Mouse (Mus musculus) T-helper 17 cell (primary cell): Measurements from ENCODE around the gene Ell.

Source experiments
- in situ Hi-C, 2 experiments: fragments of 300-600 bp; cut with MboI, MseI; formaldehyde crosslinking; loops; 1 replicate in 1 of 2; 2 replicates in 1 of 2; pipeline ENCODE4 v1.15.1; 2025; ENCODE audit warnings: high pct_unique_total_duplicates in 2 of 2

The Ell gene

DNA sequence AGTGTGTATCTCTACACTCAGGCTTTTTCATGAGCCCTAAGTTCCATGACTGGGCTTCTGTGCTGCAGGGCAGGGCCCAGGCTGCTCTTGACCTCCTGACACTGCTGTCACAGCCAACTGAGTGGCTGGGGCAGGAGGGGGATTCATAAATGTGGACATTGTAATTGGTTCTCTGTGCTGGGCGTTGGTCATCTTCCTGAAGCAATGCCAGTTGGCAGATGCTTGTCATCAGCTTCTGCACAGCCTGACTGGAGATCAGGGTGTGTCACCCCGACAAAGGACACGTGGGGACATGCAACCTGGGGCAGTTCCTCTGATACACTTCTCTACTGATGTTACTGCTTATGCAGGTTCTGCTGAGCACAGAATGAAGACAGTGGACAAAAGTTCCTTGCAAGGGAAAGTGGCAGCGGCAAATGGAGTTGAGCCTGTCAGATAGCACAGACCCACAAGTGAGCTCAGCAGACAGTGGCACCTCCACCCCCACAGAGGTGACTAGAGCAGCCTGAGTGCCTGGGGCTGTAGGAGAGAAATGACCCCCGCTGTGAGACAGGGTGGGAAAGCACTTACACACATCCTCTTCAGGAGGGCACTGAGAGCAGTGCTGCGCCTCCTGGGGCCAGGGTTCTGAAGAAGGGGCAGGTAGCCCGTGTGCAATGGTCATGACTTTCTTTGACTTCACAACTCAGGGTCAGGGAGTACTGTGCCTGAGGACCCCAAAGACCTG is 22.7 kb downstream of the Ell start:
- in situ Hi-C loops, result loop anchor here in 1 of 2 experiments (5.0 kb wide), 1 partner anchor 145 kb away; no protein-coding TSS in a partner anchor

DNA sequence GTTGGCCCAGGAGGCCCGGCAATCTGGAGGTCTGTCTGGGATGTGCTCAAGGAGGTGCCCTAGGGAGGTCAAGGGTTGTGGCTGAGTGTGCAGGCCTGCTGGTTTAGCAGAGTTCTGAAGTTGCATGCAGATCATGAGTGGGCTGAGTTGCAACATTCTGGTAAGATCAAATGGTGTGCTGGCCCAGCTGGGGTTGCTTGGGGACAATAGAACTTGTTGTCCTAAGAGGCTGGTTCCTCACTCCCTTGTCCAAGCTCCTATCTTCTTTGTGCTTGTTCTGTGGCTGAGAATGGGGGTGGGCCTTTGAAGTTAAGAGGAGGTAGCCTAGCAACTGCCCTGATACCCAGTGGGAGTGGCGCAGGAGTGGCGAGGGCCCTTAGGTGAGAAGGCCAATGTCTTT is 23.5 kb downstream of the Ell start:
- in situ Hi-C loops, result loop anchor here in 1 of 2 experiments (5.0 kb wide), 1 partner anchor 146 kb away; no protein-coding TSS in a partner anchor

DNA sequence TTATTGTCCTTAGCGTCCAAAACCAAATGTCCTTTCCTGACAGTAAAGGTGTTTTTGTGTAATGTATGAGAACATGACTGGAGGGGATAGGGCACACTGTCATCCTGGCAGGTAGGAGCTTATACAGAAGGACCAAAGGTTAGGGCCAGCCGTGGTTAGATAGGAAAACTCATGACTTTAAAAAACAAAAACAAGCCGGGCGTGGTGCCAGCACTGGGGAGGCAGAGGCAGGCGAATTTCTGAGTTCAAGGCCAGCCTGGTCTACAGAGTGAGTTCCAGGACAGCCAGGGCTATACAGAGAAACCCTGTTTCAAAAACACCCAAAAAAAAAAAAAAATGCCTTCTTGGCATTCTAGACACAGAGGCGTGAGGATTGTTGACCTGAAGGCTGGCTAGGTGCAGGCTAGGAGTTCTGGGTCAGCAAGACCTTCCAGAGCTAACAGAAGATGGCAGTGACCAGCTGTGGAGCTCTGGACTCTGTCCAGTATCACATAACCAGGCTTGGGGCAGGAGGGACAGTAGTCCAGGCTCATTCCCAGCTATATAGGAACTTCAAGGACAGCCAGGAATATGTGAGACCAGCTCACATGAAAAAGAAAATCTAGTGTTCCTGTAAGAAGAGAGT is 24.6 kb downstream of the Ell start:
- in situ Hi-C loops, result loop anchor here in 1 of 2 experiments (5.0 kb wide), 1 partner anchor 147 kb away; no protein-coding TSS in a partner anchor

DNA sequence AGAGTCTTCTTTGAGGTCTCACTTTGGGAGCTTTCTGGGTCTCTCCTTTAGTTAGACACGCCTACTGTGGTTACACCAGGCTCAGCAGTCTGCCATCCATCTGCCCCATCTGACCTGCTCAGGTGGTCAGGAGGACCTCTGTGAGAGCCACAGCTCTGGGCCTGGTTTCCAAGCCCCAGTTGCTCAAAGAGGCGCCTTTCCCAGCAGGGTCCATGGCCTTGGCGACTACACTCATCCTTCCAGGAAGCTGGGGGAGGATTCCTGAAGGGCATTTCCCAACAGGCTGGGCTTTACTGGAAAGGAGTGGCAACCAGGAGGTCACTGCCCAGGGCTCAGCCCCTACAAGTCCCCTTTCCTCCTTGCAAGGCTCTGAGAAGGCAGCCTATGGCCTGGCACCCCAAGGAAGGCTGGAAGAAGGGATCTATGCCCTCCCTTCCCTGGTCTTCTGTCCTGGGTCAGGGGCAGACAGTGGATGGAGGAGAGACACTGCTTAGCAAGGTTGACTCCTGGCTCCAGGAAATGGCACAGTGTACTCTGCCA is 25.5 kb downstream of the Ell start:
- in situ Hi-C loops, result loop anchor here in 1 of 2 experiments (5.0 kb wide), 1 partner anchor 147 kb away; no protein-coding TSS in a partner anchor

DNA sequence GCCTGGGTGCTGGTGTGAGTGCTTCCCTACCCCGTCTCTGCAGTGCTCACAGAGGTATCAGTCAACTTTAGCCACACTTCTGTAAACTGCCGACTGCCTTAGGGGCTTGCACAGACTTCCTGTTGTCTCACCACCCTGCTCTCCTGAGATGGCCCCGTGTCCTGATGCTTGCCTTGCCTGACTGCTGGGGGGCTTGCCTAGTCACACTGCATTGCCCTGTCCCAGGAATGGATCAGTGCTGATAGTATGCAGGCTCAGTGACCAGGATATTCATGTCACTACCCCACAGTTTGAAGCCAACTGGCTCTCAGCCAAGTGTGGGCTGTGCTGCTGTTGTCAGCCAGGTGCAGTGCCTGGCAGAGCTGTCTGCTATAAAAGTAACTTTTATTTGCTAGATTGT is 26.3 kb downstream of the Ell start:
- in situ Hi-C loops, result no loop called here

DNA sequence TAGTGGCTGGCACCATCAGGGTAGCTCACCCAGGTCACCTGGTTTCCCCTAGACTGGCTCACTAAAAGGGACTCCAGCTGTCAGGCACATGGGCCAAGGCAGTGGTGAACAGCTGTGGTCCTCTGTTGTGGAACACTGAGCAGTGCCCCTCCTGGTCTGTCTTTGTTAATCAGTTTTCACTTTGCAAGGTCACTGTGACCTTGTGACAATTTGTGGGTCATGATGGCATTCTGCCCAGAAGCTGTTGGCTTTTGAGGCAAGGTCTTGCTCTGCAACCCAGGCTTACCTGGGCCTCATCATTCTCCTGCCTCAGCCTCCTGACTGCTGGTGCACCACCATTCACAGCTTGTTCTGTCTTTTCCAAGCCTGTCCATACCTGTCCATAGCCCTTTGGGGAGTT is 31.1 kb downstream of the Ell start:
- in situ Hi-C loops, result no loop called here

DNA sequence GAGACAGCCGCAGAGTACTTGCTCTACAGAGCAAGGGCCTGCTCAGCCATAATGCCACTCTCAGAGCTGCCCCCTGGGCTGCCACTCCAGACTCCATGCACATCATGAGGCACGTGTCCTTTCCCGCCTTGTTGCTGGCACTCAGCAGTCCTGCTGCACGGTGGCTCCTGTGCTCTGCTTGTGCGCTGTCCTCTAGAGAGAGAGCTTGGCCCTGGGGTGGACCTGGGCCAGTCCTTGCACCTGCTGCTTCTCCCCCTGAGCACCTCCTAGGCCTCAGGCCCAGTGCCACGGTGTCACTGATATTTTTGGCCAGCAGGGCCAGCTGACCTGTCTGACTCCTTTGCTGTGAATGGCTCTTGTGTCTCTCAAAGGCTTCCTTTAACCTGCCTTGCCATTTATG is 31.7 kb downstream of the Ell start:
- in situ Hi-C loops, result no loop called here

DNA sequence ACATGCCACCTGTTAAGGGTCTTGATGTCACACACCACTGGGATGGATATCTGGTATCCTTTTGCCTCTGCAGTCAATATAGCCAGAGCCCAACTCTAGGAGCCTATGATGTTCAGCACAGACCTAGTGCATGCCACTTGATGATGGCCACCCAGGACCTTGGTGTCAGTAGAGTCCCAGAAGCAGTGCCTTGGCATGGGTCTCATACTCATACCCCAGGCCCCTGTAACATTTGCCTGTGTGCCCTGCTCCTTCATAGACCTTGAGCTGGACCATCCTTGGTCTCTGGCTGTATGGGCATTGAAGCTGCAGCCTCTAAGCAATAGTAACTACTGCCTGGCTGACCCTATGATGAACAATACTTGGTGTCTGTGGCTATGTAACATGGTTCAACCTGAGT is 35.0 kb downstream of the Ell start:
- in situ Hi-C loops, result no loop called here

DNA sequence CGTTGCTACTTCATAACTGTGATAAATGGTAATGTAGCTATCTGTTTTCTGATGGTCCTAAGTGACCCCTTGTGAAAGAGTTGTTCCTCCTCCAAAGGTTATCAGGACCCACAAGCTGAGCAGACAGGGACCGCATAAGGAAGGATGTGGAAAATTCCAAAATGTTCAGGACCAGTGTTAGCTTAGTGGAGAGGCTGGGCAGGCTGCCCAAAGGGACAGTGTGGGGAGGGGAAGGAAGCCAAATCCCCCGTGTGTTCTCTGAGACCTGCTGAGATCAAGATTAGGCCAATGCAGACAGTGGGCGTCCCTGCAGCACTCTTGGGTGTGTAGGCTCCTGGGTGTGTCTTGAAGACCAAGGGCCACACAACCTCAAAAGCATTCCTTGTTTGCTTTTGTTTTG is 35.7 kb downstream of the Ell start:
- in situ Hi-C loops, result no loop called here

DNA sequence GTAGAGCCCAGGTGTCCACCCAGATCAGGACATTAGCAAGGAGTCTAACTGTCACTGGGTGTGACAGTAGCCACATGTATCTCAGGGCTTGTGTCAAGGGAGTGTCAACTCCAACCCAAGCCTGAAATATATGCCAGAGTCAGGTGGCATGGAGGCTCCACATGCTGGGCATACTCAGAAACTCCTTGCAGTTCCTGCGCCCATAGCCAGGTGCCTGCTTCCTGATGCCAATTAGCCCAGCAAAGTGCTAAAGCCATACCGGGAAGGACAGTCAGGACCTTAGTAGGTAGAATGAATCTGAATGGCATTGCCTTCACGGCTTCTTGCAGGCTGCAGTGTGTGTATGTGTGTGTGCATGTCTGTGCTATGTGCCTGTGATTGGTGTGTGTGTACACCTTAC is 38.0 kb downstream of the Ell start:
- in situ Hi-C loops, result no loop called here

DNA sequence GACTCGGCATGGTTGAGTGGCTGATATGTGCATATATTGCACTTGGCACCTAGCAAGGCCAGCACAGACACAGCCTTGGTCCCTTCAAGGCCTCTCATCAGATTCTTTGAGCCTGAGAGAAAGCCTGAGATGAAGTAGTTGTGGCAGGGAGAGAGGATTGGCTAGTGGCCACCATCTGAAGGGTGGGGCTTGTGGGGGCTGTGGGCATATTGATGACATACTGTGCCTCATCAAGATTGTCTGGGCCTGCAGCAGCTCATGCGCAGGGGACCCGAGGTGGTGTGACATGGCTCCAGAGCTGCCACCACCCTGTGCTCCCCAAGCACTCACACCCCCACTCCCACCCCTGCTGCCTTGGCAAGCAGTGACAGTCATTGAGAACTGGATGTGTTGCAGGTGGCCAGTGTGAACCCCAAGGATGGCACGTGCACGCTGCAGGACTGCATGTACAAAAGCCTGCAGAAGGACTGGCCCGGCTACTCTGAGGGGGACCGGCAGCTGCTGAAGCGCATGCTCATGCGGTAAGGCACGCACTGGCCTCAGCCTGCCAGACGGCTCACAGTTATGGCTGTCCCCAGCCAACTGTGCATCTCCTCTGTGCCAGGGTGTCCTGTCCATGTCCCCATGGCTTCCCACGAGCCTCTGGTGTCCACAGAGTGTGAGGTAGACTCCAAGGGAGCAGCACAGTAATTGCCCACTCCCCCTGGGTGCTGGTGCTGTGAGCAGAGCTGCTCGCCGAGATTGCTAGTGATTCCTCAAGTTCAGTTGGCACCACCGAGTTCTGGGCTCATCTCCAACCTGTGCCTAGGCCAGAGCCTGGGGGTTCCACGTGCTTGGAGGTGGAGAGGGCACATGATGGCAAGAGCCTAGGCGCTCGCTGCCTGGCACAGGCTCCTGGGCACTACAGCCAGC is 44.5 kb downstream of the Ell start:
- in situ Hi-C loops, result no loop called here

DNA sequence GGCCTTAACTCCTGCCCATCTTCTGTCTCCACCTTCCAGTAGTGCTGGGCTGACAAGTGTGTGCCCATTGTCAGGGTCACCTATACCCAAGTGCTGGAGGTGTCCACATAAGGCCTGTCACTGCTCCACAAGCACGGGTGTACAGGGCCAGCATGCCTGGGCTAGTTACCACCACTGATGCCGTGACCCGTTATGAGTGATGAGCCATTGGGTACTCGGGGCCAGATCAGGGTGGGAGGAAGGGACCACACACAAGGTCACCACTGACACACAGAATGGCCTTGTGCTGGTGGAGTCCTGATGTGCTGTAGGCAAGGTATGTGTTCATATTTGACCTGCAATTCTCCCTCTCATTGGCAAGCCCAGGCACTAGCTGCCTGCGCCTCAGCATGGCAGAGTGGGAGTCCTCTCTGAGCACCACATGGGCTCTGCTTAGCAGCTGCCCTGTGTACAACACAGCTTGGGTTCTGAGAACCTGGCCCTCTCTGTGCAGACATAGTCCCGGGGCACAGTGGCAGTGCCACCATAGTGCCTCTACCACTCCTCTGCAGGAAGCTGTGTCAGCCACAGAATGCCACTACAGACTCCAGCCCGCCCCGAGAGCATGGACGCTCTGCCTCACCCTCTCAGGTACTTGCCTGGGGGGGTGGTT is 45.5 kb downstream of the Ell start:
- in situ Hi-C loops, result loop anchor here in 1 of 2 experiments (5.0 kb wide), 1 partner anchor 32 kb away; no protein-coding TSS in a partner anchor

DNA sequence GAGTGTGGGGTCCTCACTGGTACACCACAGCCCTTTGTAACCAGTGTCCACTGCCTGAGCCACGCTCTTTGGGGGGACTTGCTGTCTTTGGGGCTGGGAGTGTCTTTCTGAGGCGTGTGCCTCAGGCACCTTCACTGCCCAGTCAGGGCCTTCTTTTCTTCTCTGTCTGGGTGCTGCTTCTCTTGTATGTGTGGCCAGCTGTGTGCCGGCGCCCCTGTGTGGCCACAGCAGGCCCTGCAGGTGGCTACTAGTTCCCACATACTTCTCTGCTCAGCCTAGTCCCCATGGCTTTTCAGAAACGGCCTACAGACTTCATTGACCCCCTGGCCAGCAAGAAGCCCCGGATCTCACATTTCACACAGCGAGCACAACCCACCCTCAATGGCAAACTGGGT is 46.0 kb downstream of the Ell start:
- in situ Hi-C loops, result loop anchor here in 1 of 2 experiments (5.0 kb wide), 1 partner anchor 33 kb away; no protein-coding TSS in a partner anchor

DNA sequence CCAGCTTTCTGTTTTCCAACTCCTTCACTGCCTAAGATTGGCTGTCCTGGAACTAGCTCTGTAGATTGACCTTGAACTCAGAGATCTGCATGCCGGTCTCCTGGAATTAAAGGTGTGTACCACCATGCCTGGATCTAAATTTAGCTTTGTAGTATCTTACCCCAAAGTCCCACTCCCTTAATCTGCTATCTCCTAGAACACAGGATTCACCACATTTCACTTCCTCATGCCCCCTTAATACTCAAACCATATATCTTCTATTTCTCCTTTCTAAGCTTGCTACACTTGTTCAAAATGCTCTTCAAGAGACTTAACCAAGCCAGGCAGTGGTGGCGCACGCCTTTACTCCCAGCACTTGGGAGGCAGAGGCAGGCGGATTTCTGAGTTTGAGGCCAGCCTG is 48.7 kb downstream of the Ell start:
- in situ Hi-C loops, result loop anchor here in 1 of 2 experiments (5.0 kb wide), 1 partner anchor 36 kb away; no protein-coding TSS in a partner anchor

DNA sequence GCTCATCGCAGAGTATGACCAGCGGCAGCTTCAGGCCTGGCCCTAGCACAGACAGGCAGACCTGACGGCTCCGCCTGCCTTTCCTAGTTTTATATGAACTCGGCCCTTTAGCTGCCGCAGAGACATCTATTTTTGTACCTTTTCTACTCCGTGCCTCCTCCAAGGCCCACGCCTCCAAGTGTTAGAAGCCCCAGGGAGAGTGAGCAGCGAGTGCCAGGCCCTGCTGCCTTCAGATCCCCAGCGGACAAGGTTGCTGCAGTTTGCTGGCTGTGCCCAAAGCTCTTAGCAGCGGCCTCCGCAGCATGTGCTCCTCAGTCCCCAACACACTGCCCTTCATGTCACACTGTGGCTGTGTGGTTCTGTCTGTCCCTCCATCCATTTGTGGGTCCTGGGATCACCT is 52.3 kb downstream of the Ell start:
- in situ Hi-C loops, result no loop called here

DNA sequence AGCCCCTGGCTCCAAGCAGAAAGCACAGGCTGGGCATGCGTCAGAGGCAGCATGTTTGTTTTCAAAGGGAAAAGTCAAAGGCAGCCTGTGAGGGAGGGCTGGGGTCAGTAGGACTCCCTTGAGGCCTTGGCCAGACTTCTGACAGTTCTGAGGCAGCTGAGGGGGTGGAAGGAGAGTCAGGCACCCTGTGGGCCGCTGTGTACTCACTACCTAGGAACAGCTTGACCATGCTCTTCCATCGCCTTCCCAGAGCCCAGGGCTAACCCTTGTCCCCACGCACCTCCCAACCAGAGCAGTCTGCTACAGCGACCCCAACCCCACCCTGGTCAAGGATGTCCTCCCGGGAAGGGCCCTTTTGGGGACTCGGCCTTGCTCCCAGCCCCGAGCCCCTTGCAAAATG is 53.9 kb downstream of the Ell start:
- in situ Hi-C loops, result no loop called here

DNA sequence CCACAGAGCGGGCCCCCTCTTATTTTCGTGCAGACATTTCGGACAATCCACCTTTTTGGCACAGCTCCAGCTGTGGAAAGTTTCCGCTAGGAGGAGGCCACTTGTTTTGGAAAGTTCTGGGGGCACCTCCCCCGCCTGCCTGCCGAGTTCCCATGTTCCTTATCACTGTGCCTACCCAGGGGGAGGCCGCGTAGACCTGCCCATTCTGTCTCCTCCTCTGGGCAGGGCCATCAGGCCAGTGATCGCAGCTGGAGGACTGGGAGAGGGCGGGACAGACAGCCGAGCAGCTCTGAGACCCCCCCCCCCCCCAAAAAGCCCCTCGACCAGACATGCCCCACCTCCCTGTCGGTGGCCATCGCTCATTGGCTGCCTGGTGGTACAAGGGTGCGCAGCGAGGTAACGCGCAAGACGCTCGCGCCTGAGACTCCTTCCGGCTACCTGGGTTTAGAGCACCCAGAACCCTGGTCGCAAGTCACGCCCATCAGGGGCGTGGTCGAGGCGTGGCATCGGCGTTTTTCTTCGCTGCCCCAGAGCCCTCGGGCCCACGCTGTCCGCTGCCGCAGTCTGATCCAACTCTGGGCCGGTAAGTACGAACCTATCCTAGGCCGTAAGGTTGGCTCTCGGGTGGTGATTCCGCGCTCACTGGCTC is 54.8 kb downstream of the Ell start, which contains the start of gene Isyna1:
Gene Isyna1 (plus strand): TSS at position 413 of the 649 bp plus-strand sequence.
- in situ Hi-C loops, result no loop called here

DNA sequence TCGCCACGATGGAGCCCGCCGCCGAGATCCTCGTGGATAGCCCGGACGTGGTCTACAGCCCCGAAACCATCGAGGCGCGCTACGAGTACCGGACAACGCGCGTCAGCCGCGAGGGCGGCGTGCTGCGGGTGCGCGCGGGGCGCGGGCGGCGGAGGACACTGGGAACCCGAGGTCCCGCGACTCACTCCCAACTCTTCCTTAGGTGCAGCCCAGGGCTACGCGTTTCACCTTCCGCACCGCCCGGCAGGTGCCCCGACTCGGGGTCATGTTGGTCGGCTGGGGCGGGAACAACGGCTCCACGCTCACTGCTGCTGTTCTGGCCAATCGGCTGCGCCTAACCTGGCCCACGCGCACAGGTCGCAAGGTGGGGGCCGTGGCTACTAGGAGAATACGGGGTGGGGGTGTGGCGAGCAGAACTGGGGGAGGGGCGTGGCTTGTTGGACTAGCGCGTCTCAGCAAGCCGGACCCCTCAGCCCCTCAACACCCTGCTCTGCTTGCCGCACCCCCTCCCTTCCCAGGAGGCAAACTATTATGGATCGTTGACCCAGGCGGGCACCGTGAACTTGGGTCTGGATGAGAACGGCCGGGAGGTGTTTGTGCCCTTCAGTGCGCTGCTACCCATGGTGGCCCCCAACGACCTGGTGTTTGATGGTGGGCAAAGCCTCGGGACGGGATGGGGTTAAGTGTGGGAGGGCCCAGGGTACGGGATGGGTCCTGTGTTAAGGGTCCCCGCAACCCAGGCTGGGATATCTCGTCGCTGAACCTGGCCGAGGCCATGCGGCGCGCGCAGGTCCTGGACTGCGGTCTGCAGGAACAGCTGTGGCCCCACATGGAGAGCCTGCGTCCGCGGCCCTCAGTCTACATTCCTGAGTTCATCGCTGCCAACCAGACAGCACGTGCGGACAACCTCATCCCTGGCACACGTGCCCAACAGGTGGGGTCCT is 55.6 kb downstream of the Ell start:
- in situ Hi-C loops, result no loop called here

DNA sequence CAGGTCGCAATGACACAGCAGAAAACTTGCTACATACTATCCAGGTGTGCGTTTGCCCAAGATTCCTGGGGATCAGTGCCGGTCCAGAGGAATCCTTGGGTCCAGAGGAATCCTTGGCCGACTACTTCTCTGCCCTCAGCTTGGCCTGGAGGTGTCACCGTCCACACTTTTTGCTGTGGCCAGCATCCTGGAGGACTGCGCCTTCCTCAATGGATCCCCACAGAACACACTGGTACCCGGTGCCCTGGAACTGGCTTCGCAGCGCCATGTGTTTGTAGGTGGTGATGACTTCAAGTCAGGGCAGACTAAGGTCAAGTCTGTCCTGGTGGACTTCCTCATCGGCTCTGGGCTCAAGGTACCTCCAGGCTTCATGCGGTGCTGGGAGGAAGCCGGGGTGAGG is 56.6 kb downstream of the Ell start:
- in situ Hi-C loops, result no loop called here
